Mouse (Mus musculus) bone marrow, adult 2 months (tissue): ENCODE measurements around the gene Dedd.

Experiments
- CTCF ChIP-seq: fragments of 200-500 bp; IDR thresholded peaks from 2 replicates; pipeline ENCODE4 v1.5.1; 2011; ENCODE audit warnings: low read length, control low read depth; ENCODE audit not compliant: control insufficient read depth, insufficient read depth
- POLR2A ChIP-seq: fragments of 200-500 bp; IDR thresholded peaks from 2 replicates; pipeline ENCODE4 v1.6.1; 2011; ENCODE audit warnings: low read depth, mild to moderate bottlenecking, control low read depth, low read length, borderline replicate concordance; ENCODE audit not compliant: control insufficient read depth

GRCm38 (mm10) chr1:171365934-171366333, 37.0 kb downstream of the Dedd start:
- TF ChIP-seq CTCF (no peak), POLR2A (no peak)
